Mouse (Mus musculus): ENCODE data around the gene Cyth3.

Cyth3 gene

DNA sequence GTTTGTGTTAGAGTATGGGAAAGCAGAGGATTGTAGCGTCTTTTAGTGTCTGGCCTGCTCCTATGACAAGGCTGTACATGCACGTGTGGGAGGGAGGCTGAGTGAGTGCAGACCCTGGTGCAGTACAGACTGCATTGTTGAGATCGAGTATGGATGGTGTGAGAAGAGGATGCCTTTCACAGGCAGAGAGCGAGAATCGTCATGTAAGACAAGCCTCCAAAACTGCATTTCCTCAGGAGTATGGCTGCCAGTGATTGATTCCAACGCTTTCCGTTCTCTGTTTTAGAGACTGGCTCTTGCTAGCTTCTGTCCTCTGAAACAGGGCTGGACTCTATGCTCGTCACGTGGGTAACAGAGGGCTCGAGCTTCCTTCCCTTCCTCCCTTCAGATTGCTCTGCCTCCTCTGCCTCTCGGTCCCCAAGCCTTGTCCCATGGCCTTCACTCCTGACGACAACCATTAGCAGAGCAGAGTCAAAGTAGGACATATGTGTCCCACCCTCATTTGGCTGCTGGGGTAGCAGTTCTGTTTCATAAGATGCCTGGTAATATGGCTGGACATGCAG lies 12.4 kb downstream of the Cyth3 start:
- DNase-seq (ENCODE audit: low spot score in 2 of 2): no peak

DNA sequence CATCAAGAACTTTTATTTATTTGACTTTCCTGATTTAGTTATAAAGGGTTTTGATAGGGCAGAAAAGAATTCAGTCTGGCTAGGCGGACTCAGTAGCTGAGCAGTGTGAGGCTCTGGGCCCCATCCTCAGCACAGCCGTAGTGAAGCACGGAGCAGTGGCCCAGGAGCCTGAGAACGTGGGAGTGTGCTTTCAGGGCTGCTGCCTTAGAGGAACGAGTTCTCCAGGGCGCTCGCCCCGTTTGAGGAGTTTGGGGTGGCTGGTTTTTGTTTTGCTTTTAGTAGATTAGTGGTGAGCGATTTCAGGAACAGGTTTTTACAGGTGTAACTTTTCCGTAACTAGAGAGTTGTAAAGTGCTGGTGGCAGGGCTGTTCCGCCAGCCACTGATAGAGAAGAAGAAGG lies 13.1 kb downstream of the Cyth3 start:
- DNase-seq (ENCODE audit: low spot score in 2 of 2): no peak

DNA sequence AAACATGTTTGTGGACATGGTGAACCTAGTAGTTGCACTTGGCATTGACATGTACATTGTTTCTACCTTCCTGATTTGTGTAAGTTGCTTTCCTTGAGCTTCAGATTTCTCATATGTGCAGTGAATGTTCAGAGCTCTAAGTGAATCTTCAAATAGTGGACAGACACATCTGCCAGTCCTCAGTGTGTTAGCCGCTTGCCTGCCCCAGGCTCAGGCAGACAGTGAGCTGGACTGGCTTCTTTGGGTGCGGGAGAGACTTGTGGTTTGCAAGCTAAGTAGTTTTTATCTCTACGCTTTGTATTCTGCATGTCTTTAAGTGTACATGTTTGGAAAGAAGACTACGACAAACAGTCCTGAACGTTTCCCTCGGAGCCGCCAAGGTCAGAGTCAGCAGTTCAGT lies 13.9 kb downstream of the Cyth3 start:
- no peak for DNase-seq (ENCODE audit: low spot score in 2 of 2)

DNA sequence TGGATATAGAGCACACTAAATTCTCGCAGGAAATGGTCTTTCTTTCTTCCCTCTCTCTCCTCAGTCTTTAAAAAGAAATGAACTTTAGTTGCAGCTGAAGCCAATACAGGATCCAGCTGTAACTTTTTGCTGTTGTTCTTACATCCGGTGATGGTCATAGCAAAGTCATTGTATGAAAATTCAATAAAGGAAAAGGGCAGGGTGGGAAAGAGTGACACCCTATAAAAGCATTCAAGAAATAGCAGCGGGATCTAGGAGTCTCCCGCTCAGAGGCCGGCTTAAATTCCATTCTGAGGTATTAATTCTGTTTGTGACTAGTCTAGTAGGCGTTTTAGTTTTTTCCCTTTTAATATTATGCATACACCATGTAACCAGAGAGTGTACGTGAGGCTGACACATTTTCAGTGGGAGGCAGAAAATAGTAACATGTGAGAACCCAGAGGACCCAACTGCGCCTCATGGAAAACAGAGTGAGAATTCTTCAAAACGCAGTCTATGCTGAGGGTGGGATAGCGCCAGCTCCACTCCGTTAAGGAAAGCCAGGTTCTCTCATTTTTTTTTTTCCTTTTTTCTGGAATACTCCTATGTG lies 15.7 kb downstream of the Cyth3 start:
- DNase-seq (ENCODE audit: low spot score in 2 of 2): peak in 1 of 2 experiments; percentile 36

DNA sequence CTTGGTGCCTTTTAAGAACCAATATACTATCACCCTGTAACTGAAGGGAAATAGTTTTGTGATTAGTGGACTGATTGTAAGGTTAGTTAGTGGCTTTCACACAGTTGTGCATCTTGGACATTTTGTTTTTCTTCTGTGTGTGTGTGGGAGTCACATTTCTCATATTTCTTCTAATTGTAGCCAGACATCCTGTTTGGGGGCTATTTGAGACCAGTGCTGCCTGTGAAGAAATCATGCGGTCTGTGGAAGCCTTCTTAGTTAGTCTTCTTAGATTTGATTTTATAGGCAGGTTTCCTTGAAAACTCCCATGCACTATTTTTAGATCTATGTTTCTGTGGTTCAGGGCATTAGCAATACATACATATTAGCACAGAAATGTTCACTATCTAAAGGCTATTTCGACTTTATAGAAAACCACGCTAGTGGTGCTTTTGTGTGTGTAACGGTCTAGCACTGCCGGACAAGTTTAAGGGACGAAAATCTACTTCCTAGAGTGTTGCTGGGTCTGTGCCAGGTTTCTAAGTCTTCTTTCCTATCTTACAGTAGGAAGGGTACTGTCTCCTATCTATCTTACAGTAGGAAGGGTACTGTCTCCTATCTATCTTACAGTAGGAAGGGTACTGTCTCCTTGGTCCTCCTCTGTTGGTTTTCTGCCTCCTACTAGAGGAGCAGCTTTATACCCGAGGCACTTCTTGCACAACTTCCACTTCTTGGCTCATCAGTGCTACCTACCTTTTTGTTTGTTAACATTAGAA lies 16.4 kb downstream of the Cyth3 start:
- DNase-seq (ENCODE audit: low spot score in 2 of 2): no peak

DNA sequence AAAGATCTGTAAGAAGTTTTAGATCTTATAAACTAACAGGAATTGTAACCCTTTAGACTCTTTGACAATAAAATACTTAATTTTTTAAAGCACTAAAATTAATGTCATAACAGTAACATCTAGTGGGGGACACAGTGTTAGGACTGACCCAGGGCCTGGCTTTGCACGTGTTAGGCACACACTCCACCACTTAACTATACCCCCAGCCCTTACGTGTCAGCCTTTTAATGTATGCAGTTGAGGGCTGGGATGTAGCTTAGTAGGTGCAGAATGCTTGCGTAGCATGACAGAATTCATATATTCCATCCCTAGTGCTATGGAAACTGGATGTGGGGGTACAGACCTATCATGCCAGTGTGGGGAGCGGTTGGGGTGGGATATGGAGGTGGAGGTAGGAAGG lies 17.1 kb downstream of the Cyth3 start:
- DNase-seq (ENCODE audit: low spot score in 2 of 2): no peak

DNA sequence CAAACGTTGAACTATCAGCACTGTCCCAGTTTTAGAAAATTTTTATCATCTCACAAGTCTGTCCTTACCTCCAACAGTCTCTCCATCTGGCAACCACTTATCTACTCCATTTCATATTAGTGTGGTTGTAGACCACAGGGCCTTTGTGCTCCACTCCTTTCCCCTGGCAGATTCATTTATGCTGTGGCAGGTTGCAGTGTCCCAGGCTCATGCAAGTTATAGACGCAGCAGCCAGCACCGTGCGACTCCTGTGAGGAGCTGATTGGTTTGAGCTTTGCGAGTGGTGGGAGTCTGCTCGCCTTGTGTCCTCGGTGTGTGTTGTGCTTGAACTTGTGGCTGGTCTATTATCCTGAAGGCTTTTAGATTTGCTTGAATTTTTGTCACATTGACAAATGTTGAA lies 17.6 kb downstream of the Cyth3 start:
- no peak for DNase-seq (ENCODE audit: low spot score in 2 of 2)

DNA sequence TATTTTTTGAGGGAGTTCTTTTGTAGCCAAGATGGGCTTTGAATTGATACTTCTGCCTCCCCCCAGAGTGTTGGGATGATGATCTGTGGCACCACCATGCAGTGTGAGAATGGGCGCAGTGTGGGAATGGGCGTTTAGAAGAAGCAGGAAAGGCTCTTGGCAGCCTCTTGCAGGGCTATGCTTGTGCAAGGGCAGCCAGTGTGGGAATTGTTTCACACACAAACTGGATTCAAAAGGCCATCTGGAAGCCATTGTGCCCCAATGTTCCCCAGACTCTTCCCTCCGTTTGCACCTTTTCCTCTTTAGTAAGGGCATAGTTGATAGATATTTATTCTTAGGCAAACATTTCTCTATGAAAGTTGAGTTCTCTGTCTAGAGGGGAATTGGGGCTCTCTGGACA lies 19.3 kb downstream of the Cyth3 start:
- DNase-seq (ENCODE audit: low spot score in 2 of 2): no peak

DNA sequence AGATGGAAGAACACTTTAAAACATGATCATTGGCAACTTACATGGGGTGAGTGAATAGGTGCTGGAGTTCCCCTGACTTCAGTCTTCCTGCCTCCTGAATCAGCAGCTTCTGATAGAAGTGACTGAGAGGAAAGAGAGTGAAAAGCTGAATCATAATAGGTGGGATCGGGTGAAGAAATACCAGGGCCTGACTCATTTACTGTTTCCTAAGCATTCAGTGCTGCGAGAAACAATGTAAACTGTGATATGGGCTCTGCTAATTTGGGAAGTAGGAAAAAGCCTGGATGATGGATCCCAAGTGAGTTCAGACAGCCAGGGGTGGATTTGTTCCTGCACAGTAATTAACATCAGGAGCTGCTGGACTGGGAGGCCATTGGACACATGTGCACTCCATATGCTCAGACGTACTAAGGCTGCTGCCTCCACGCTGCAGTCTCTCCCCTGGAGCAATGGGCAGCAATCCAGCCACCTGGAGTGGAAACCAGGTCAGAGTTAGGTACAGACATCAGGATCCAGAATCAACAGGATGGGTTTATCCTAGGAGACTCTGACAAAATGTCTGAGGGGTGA lies 20.1 kb downstream of the Cyth3 start:
- no peak for DNase-seq (ENCODE audit: low spot score in 2 of 2)

DNA sequence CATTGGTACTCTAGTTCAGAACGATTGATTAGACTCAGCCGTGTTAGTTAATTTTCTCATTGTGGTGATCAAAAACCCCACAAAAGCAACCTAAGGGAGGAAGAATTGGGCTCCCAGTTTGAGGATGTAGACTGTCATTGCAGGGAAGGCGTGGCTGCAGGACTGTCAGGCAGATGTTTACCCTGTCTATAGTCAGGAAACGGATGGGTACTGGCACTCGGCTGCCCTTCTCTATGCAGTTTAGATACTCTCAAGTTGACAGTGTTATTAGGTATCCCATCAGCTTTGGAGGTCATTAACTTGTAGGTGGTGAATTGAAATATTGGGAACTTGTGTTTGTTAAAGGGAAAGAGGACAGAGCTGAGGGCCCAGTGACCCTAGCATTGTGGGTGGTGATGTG lies 23.7 kb downstream of the Cyth3 start:
- no peak for DNase-seq (ENCODE audit: low spot score in 2 of 2)

DNA sequence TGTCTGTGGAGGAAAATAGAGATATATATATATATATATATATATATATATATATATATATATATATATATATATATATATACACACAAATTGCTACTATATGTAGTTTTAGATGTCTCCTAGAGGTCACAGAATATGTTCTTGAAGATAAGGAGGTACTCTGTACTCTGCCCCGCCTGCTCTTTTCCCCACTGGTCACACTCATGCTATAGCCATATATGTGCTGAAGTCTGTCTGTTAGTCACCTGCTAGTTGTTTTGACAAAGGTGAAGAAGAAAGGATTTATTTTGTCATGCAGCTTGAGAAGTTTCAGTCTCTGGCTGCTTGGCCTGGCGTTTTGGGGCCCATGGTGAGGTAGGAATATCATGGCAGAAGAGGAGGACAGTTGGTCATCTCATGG lies 25.2 kb downstream of the Cyth3 start:
- DNase-seq (ENCODE audit: low spot score in 2 of 2): no peak

DNA sequence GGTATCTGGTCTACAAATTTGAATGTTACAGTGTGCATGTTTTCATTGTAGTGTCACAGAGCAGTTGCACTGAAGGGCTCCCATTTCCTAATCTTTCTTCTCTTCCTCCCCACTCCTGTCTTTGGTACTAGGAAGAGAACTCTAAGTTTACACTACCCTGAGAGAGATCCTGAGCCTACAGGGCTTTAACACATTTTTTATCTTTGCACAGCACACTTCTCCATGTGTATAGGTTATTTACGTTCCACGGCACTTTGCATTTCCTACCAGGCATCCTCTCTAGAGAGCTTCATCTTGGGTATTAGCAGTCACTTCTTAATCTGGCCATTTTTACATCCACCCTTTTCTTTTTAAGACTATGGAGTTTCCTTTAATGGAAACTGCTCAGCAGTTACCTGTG lies 25.8 kb downstream of the Cyth3 start:
- no peak for DNase-seq (ENCODE audit: low spot score in 2 of 2)

DNA sequence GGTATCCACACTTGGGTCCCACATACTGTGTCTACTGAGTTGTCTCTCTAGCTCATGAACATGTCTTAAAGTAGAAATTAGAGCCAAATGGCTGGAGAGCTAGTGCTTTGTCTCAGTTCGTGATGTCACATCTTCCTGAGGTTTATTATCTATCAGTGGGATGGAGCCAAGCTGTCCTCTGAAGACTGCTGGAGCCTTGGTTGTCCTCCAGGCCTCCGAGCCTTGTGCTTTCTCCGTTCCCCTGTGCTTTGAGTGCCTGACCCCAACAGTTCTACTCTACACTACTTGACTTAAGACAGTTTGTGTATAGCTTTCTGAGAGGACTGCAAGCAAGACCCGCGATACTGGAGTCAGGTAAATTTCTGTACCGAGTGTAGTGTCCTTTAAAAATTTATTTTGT lies 26.9 kb downstream of the Cyth3 start:
- no peak for DNase-seq (ENCODE audit: low spot score in 2 of 2)

DNA sequence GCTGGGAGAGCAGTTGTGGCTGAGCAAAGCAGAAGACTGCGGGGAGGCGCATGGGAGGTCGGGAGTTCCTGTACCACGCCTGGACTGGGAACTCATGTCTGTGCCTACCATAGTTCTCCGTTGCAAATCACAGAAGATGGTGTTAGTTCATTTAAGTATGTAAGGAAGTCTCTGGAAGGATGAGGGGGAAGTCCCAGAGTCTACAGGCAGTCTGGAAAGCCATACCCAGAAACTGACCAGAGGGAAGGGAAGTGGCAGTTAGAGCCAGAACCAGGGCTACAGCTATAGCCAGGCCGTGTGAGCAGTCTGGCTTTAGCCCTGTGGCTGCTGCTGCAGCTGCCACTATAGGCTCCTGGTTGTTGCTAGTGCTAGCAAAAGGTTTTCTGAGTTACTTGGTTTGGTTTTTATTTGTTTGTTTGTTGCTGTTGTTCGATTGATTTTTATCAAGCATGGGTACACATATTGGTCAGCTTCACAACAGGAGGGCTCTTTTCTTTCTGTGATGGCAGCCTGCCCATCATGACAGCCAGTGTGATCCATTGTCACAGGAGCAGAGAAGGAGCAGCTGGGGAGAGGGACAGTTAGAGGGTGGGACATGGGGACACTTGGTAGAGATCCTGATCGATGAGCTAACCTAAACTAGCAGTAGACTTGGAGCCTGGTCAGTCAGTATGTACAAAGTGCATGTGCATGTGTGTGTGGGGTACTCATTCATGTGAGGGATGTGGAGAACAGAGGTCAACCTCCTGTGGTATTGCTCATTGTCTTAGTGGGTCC lies 29.8 kb downstream of the Cyth3 start:
- no peak for DNase-seq (ENCODE audit: low spot score in 2 of 2)

DNA sequence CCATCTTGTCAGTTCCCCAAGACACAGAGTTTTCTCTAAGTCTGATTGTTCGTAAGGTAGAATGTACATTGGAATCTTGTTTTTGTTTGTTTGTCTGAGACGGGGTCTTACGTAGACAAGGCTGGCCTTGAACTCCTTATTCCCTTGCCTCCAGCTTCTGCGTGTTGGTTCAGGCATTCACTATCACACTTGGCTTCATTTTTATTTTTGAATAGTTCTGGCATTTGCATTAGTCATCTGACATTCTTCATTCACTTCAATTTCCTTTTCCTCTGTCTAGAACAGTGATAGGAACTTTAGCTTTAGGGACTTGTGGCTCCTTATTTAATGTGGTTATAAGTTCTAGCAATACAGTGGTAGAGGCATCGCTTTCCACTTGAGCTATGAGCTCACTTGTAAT lies 31.2 kb downstream of the Cyth3 start:
- no peak for DNase-seq (ENCODE audit: low spot score in 2 of 2)

DNA sequence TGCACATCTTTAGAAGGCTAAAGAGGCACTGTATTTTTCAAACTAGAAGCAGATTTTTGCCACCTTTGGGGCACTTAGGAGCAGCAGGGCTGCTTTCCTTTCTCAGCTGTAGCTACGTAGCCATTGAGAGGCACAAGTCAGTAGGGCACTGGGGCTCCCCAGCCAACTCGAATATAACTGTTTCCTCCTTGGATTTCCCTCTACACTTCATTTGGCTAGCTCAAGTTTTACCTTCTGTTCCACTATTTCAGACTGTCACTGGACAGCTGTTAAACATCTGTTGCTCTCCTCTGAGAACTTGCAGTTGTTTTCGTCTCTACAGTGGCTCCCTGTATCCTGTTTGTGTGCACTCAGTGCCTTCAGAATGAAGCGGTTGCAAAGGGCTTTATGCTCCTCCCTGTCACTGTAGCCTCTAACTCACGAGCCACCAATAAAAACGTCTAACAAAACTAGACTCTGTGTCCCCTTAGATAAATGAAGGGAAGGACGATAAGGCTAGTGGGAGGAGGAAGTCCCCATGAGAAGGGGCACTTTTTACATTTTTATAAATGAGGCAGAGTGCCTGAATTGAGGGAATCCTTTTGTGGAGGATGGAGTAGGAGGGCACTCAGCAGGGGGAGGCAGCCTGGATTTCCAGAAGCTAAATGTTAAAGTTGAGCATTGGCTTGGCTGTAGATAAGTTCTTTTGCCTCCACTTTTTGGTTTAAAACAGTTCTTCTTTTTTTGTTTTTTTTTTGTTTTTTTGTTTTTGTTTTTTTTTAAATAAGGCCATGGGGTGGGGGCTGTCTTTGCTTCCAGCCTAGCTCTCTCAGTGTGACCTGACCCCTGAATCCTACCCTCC lies 32.6 kb downstream of the Cyth3 start:
- DNase-seq (ENCODE audit: low spot score in 2 of 2): no peak

DNA sequence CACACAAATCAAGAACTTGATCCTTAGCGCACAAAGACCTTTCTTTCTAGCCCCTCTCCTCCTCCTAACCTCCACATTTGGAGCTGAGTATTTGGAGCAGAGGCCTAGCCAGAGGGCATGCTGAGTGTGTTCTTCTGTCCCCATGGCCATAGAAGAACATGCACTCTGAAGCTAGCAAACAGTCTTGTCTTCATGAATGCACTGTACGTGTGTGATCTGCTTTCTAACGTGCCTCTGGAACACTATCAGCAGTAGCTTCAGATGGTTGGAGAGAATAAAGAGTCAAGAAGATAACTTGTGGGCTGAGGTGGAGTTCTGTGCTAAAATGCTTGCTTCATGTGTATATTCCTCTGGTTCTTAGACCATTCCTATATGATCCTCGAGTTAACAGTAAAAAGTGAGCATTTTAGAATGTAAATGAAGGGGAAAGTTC lies 33.3 kb downstream of the Cyth3 start:
- DNase-seq (ENCODE audit: low spot score in 2 of 2): no peak

DNA sequence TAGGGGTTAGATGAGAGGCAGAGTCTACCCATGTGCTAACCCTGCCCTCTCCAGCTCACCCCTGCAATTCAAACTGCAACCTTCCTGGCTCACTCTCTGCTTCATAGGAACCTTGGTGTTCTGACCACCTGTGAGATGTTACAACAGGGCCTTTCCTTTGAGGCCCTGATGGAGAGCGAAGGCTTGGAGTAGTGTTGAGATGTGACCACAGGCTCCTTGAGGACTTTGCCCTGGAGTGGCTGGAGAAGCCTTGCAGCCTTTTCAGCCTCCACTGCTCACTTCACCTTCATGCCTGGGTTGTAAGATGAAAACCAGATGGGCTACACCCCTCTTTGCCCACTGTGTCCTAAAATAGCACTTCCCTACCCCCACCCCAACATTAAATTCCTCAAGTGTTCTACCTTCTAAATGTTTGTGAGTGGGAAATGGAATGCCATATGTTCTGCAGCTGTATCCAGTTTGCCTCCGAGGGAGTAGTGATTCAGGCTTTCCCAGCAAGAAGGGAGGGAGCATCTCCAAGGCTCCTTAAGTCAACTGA lies 34.5 kb downstream of the Cyth3 start:
- DNase-seq (ENCODE audit: low spot score in 2 of 2): peak in 1 of 2 experiments; percentile 45

DNA sequence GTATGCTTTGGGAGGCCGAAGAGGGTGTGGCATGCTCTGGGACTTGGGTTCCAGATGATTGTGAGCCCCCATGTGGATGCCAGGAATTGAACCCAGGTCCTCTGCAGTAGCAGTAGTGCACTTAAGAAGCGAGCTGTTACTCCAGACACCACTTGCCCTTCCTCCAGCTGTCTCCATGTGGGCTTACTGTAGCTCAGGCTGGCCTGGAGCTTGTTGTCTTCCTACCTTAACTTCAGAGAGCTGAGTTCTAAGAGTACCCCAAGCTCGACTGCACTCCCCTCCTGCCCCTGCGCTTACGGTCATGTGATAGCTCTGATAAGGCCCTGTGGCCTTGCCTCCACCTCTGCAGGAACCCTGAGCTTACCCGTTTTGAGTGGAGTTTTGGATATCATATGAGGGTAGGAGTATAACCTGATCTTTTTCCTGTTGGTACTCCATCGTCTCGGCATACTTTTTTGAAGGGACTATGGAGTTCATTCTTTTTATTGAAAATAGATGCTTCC lies 36.8 kb downstream of the Cyth3 start:
- no peak for DNase-seq (ENCODE audit: low spot score in 2 of 2)

DNA sequence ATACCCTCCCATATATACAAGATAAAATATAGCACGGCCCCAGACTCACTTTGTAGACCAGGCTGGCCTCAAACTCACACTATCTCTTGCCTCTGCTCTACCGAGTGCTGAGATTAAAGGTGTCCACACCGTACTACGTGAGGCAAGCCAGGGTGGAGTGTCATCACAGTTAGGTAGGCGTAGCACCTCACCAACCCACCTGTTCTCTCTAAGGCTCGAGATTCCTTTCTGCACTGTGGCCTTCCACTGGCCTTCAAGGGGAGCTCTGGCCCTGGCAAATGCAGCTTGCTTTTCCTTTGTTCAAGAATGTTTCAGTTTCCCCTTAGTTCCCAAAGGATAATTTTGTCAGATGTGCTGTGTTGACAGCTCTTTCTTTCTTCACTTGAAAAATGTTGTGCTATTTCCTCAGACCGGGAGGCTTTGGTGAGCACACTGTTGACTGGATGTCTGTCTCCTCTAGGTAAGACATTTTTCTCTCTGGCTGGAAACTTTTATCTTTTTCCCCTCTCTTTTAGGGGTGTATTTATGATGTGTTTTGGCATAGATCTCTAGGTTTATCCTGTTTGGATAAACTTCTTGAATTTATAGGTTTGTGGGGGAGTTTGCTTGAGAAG lies 40.9 kb downstream of the Cyth3 start:
- DNase-seq (ENCODE audit: low spot score in 2 of 2): no peak

Measured in left cerebral cortex, adult 9 months (tissue).